Mouse (Mus musculus): Measurements from ENCODE around the gene Arsb. TPM values are rescaled to one million over a fixed set of nuclear protein-coding genes. Genes with fewer than 3 reads are reported as not detected.

The Arsb gene
- polyA plus RNA-seq (2015; fragmentation: Nextera tagmentation; extraction: Ambion mirVana), result 11.2 and 13.3 TPM in 2 replicates

GRCm38 (mm10) chr13:93771588-93772278 is at the start of gene Arsb:
Arsb (plus strand) TSS chr13:93771630.

Small RNA genes lying within 50 kb of the gene (microRNA-seq; reads per million reads assigned to microRNA genes)
- gene Gm25534, result not detected
- not detected for gene Mir5624

Other genes starting within 250 kb of the Arsb start
- gene Bhmt, start 133.7 kb upstream of the Arsb start, polyA plus RNA-seq (2015; fragmentation: Nextera tagmentation; extraction: Ambion mirVana), result 0.92 and 1.2 TPM in 2 replicates
- 0.06 TPM in 1 of 2 replicates, not detected in the other for gene Bhmt2, start 97.3 kb upstream of the Arsb start, polyA plus RNA-seq (2015; fragmentation: Nextera tagmentation; extraction: Ambion mirVana)
- 0.19 and 0.43 TPM in 2 replicates for gene Dmgdh, start 97.2 kb upstream of the Arsb start, polyA plus RNA-seq (2015; fragmentation: Nextera tagmentation; extraction: Ambion mirVana)

Measured in neural tube, postnatal 0 days (tissue).